Mouse (Mus musculus) kidney, embryonic 16.5 days (tissue): ENCODE measurements around the gene Alk. TPM values are rescaled to one million over a fixed set of nuclear protein-coding genes. Genes with fewer than 3 reads are reported as not detected.

ENCODE experiments used
- ATAC-seq: fragments of 200-750 bp; cut with Nextera tagmentation; 2 replicates; pipeline ENCODE4 v1.8.0; 2017; ENCODE audit warnings: moderate TSS enrichment; ENCODE audit not compliant: low FRiP score, low TSS enrichment
- H3K27ac ChIP-seq: fragments of 300-500 bp; sonication (generic); 2 replicates; pipeline ENCODE4 v1.5.1; 2014; ENCODE audit warnings: low read length
- H3K27me3 ChIP-seq: fragments of 300-500 bp; sonication (generic); 2 replicates; pipeline ENCODE4 v1.6.1; 2014; ENCODE audit warnings: low read length, control low read depth, mixed read lengths; ENCODE audit not compliant: insufficient read depth
- H3K36me3 ChIP-seq: fragments of 300-500 bp; sonication (generic); 2 replicates; pipeline ENCODE4 v1.6.1; 2014; ENCODE audit warnings: low read length, control low read depth, mixed read lengths; ENCODE audit not compliant: insufficient read depth
- H3K4me1 ChIP-seq: fragments of 300-500 bp; sonication (generic); 2 replicates; pipeline ENCODE4 v1.6.1; 2014; ENCODE audit warnings: low read length, control low read depth, mixed read lengths; ENCODE audit not compliant: insufficient read depth
- H3K4me2 ChIP-seq: fragments of 300-500 bp; sonication (generic); replicated peaks from 2 replicates; pipeline ENCODE4 v1.6.1; 2014; ENCODE audit warnings: low read depth, low read length
- H3K4me3 ChIP-seq: fragments of 300-500 bp; sonication (generic); 2 replicates; pipeline ENCODE4 v1.5.1; 2014; ENCODE audit warnings: mild to moderate bottlenecking, low read length
- H3K9ac ChIP-seq: fragments of 300-500 bp; sonication (generic); replicated peaks from 2 replicates; pipeline ENCODE4 v1.6.1; 2014; ENCODE audit warnings: low read length
- H3K9me3 ChIP-seq: fragments of 300-500 bp; sonication (generic); 2 replicates; pipeline ENCODE4 v1.6.1; 2016; ENCODE audit warnings: low read length, control low read depth
- WGBS: fragments of 180-500 bp; shearing (Covaris S2); extraction: QIAGEN DNeasy Blood & Tissue Kit; methylation state at CpG from one replicate; pipeline ENCODE4 v1.1.7; 2014; 5-methylcytosine and 5-hydroxymethylcytosine counted together
- polyA plus RNA-seq: library from polyadenylated mRNA; unstranded; fragments of >200 nt; fragmentation: Nextera tagmentation; extraction: Ambion mirVana; gene quantifications from 2 replicates; pipeline ENCODE4 v1.2.1, GENCODE M21; 2015

Alk gene
- polyA plus RNA-seq, 1 experiment from 2014 or later, result 0.19 TPM

DNA sequence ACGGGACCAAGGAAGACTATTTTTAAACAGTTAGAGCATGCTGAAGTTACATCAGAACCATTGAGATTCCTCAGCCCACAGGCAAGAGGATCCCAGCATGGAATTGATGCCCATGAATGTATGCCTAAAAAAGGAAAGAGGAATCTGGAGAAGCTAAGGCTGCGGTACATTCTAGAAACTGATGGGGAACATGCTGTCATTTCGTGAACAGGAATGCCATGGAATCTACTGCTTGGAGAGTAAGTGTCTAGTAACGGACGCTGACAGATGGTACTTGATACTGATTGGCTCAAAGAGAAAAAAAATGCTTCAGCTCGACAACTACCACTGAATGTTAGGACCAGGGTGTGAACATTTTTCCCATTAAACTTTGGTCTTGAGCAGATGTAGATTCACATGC, 69.1 kb downstream of the Alk start:
- Histone ChIP-seq H3K27ac (no peak overlapping the region), H3K9ac (no peak overlapping the region), H3K4me2 (no peak overlapping the region), H3K27me3 (no peaks in the 10 kb centered on the region), H3K9me3 (0 out of 2 replicates have a peak, but pooled peaks cover 4% of the 10 kb centered on the region), H3K36me3 (no peaks in the 10 kb centered on the region), H3K4me1 (no peaks in the 10 kb centered on the region), H3K4me3 (no peak overlapping the region)
- no peak for ATAC-seq
- WGBS, result 89% methylated on average over 6 of the region's 6 CpGs

DNA sequence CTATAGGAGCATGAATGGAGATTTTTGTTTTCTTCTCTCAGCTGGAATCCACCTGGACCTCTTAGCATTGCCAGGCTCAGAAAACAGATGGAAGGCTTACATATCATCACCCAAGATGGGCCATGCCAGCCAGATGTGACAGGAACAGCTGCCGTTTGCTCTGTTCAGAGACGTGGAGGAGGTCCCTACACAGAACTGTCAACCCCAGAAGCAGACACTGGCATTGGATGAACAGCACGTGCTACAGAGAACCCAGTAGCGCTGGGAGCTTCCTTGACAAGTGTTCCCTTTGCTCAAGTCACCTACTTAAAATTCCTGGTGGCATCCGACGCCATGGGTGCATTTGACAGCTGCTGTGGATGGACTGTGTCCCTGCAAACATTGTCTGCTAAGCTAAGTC, 72.2 kb downstream of the Alk start:
- H3K4me3 ChIP-seq, result no peak overlapping the region
- H3K9me3 ChIP-seq, result 0 out of 2 replicates have a peak, but pooled peaks cover under 1% of the 10 kb centered on the region
- H3K27ac ChIP-seq, result no peak overlapping the region
- H3K9ac ChIP-seq, result no peak overlapping the region
- WGBS, result 77% methylated on average over 6 of the region's 6 CpGs
- no peak for ATAC-seq
- no peaks in the 10 kb centered on the region for H3K27me3 ChIP-seq
- H3K36me3 ChIP-seq, result no peaks in the 10 kb centered on the region
- H3K4me1 ChIP-seq, result no peaks in the 10 kb centered on the region
- H3K4me2 ChIP-seq, result no peak overlapping the region

DNA sequence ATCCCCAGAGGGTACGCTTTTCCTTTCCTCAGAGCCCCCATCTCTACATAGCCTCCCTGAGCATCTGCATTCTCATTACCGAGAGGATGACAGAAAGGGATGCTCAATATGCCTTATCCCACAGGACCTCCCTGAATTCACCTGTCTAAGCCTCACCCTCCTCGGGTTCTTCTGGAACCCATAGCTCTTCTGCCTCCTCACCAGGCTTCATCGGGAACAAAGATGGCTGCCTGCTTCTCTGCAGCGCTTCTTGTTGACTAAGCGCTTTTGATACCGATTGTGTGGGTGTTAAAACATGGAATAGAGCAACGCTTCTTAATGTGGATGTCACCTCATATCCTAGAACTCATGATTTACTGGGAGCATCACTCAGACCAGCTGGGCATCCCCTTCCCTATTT, 75.9 kb downstream of the Alk start:
- Histone ChIP-seq H3K9ac (no peak overlapping the region), H3K27me3 (no peaks in the 10 kb centered on the region), H3K4me3 (no peak overlapping the region), H3K4me1 (no peaks in the 10 kb centered on the region), H3K27ac (no peak overlapping the region), H3K36me3 (no peaks in the 10 kb centered on the region), H3K4me2 (no peak overlapping the region), H3K9me3 (no peaks in the 10 kb centered on the region)
- WGBS, result 91% methylated on average over 8 of the region's 8 CpGs
- no peak for ATAC-seq

GRCm38 (mm10) chr17:72527481-72527880, 76.9 kb downstream of the Alk start:
- no peak for ATAC-seq
- Histone ChIP-seq H3K9ac (no peak overlapping the region), H3K36me3 (no peaks in the 10 kb centered on the region), H3K9me3 (no peaks in the 10 kb centered on the region), H3K4me3 (no peak overlapping the region), H3K4me2 (no peak overlapping the region), H3K27me3 (no peaks in the 10 kb centered on the region), H3K27ac (no peak overlapping the region), H3K4me1 (no peaks in the 10 kb centered on the region)
- 82% methylated on average over 5 of the region's 5 CpGs for WGBS

DNA sequence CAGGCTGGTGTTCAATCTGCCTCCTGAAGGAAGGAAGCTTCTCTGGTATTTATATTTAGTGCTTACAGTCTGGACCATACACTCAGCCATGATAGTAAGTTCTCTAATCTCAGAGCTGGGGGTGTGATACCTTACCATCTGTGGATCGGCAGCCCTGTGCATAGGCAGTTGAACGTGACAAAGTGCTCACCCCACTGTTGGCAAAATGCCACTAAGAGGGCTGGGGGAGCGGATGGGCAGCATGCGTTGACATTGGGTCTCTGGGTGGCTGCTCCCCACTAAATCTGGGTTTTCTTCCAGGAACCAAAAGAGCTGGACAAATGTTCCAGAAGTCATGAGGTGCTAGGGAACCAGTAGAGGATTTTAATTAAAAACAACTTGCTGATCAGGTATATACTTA, 78.1 kb downstream of the Alk start:
- Histone ChIP-seq H3K36me3 (no peaks in the 10 kb centered on the region), H3K27me3 (no peaks in the 10 kb centered on the region), H3K9ac (no peak overlapping the region), H3K4me2 (no peak overlapping the region), H3K9me3 (no peaks in the 10 kb centered on the region), H3K4me3 (no peak overlapping the region), H3K4me1 (no peaks in the 10 kb centered on the region), H3K27ac (no peak overlapping the region)
- ATAC-seq, result no peak
- 77% methylated on average over 4 of the region's 4 CpGs for WGBS

DNA sequence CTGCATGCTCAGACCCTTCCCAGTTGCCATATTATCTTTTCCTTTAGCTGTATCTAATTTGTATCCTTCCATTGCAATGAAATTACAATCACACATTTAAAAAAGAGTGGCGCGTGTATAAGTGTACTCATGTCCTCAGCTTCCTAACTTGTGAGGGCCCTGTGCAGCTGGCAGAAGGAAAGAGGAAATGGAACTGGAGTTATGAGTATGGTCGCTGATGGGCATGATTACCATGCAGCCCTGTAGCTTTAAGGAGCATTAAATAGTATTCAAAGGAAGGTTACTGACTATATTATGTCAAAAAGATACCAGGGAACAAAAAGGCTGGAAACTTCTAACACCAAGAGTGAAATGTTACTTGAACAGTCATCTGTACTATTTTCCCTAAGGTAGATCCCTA, 79.6 kb downstream of the Alk start:
- Histone ChIP-seq H3K4me2 (no peak overlapping the region), H3K27ac (no peak overlapping the region), H3K9me3 (no peaks in the 10 kb centered on the region), H3K4me3 (no peak overlapping the region), H3K9ac (no peak overlapping the region), H3K36me3 (no peaks in the 10 kb centered on the region), H3K27me3 (no peaks in the 10 kb centered on the region), H3K4me1 (no peaks in the 10 kb centered on the region)
- 92% methylated on average over 3 of the region's 3 CpGs for WGBS
- ATAC-seq, result no peak

- Histone ChIP-seq H3K9me3 (no peaks in the 10 kb centered on the region), H3K36me3 (no peaks in the 10 kb centered on the region), H3K9ac (no peak overlapping the region), H3K4me3 (no peak overlapping the region), H3K4me1 (no peaks in the 10 kb centered on the region), H3K27ac (no peak overlapping the region), H3K4me2 (no peak overlapping the region), H3K27me3 (no peaks in the 10 kb centered on the region)
- ATAC-seq, result no peak
- 39% methylated on average over 7 of the region's 7 CpGs for WGBS
These were observed 81.4 kb downstream of the Alk start for GRCm38 (mm10) chr17:72523006-72523405.

DNA sequence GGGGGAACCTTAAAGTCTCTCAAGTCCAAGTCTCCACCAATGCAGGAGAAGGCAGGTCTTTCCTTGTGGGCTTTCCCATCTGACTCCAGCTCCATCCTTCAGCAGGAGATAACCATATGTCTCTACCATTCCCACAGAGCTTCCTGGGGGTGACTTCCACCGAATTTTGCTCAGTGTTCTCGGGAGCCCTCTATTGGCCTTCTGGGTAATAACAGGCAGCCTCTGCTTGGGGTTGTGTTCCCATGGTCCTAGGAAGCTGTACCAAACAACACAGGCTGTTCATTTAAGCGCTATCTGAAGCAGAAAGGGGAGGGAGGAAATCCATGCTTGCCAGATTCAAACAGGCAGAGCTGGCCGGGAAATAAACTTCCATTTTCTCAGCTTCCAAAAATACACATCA, 82.0 kb downstream of the Alk start:
- no peak overlapping the region for H3K9ac ChIP-seq
- H3K4me2 ChIP-seq, result no peak overlapping the region
- no peak overlapping the region for H3K4me3 ChIP-seq
- no peaks in the 10 kb centered on the region for H3K4me1 ChIP-seq
- no peaks in the 10 kb centered on the region for H3K27me3 ChIP-seq
- no peaks in the 10 kb centered on the region for H3K9me3 ChIP-seq
- no peaks in the 10 kb centered on the region for H3K36me3 ChIP-seq
- no peak overlapping the region for H3K27ac ChIP-seq
- 18% methylated on average over 4 of the region's 4 CpGs for WGBS
- no peak for ATAC-seq

- no peak overlapping the region for H3K27ac ChIP-seq
- no peaks in the 10 kb centered on the region for H3K9me3 ChIP-seq
- no peaks in the 10 kb centered on the region for H3K27me3 ChIP-seq
- WGBS, result 82% methylated on average over 5 of the region's 5 CpGs
- no peak overlapping the region for H3K4me2 ChIP-seq
- H3K4me3 ChIP-seq, result no peak overlapping the region
- no peak for ATAC-seq
- H3K4me1 ChIP-seq, result no peaks in the 10 kb centered on the region
- no peaks in the 10 kb centered on the region for H3K36me3 ChIP-seq
- H3K9ac ChIP-seq, result no peak overlapping the region
These were observed 83.1 kb downstream of the Alk start for GRCm38 (mm10) chr17:72521353-72521752.

- Histone ChIP-seq H3K27ac (no peak overlapping the region), H3K36me3 (no peaks in the 10 kb centered on the region), H3K27me3 (no peaks in the 10 kb centered on the region), H3K4me1 (no peaks in the 10 kb centered on the region), H3K4me2 (no peak overlapping the region), H3K4me3 (no peak overlapping the region), H3K9ac (no peak overlapping the region), H3K9me3 (no peaks in the 10 kb centered on the region)
- ATAC-seq, result no peak
- 83% methylated on average over 6 of the region's 6 CpGs for WGBS
These were observed 93.7 kb downstream of the Alk start for GRCm38 (mm10) chr17:72510746-72511145.
